ENCODE assay signal across 8 mouse cellular contexts in genomic region chr10:49782741-49783691, GRCm38 (mm10). TPM values are rescaled to one million over a fixed set of nuclear protein-coding genes. Genes with fewer than 3 reads are reported as not detected.
A peak's percentile ranks its signal among the peaks of the same experiment; 100 is the strongest.
DNase-seq lines count a peak whose midpoint lies in the region; ATAC-seq and TF ChIP-seq lines count a peak whose summit lies in the region.

No protein-coding gene starts in this region.

- no peaks in the 10 kb centered on the region for H3K27me3 ChIP-seq in cerebellum, adult 2 months (ENCODE audit: control insufficient read depth, insufficient read depth, low read length)
- H3K27me3 ChIP-seq in forebrain, embryonic 16.5 days (replicated peaks; ENCODE audit: control insufficient read depth, insufficient read depth, low read length) = no peaks in the 10 kb centered on the region
- H3K27me3 ChIP-seq in intestine, embryonic 16.5 days (replicated peaks; ENCODE audit: control insufficient read depth, insufficient read depth, low read length) = peaks cover 2% of the 10 kb centered on the region; the same call in 1 of the 2 replicates
- no peaks in the 10 kb centered on the region for H3K27me3 ChIP-seq in stomach, embryonic 14.5 days (ENCODE audit: control insufficient read depth, insufficient read depth, low read length)

- H3K9me3 ChIP-seq in forebrain, embryonic 16.5 days (ENCODE audit: control insufficient read depth, low read length) = no peaks in the 10 kb centered on the region
- no peaks in the 10 kb centered on the region for H3K9me3 ChIP-seq in intestine, embryonic 16.5 days (ENCODE audit: control insufficient read depth, low read length)
- no peaks in the 10 kb centered on the region for H3K9me3 ChIP-seq in stomach, embryonic 14.5 days (ENCODE audit: control insufficient read depth, low read depth, low read length)

- TF ChIP-seq POLR2A in cerebellum, adult 2 months (IDR thresholded peaks at IDR 0.05; ENCODE audit: borderline replicate concordance, insufficient read depth, low read length) = no peak

- H3K36me3 ChIP-seq in forebrain, embryonic 16.5 days (ENCODE audit: control insufficient read depth, insufficient read depth) = no peaks in the 10 kb centered on the region
- H3K36me3 ChIP-seq in intestine, embryonic 16.5 days (ENCODE audit: control insufficient read depth, insufficient read depth, low read length) = no peaks in the 10 kb centered on the region
- no peaks in the 10 kb centered on the region for H3K36me3 ChIP-seq in stomach, embryonic 14.5 days (ENCODE audit: control insufficient read depth, insufficient read depth, low read length)

- H3K4me2 ChIP-seq in forebrain, embryonic 16.5 days (ENCODE audit: low read length) = peak overlapping the region; percentile 69
- peak overlapping the region; percentile 75 for H3K4me2 ChIP-seq in intestine, embryonic 16.5 days (ENCODE audit: low read depth, low read length)
- H3K4me2 ChIP-seq in stomach, embryonic 14.5 days (replicated peaks; ENCODE audit: low read depth, low read length) = peak overlapping the region; percentile 77

- WGBS in cerebellum, adult 2 months = under 1% methylated on average over 44 of the region's 44 CpGs
- under 1% methylated on average over 44 of the region's 44 CpGs for WGBS in forebrain, embryonic 16.5 days
- WGBS in intestine, embryonic 16.5 days = under 1% methylated on average over 44 of the region's 44 CpGs
- under 1% methylated on average over 44 of the region's 44 CpGs for WGBS in stomach, embryonic 14.5 days

- H3K27ac ChIP-seq in cerebellum, adult 2 months (ENCODE audit: insufficient read depth, low read length) = peak overlapping the region; percentile 87
- H3K27ac ChIP-seq in forebrain, embryonic 16.5 days (ENCODE audit: low read length) = peak overlapping the region; percentile 65
- no peak overlapping the region for H3K27ac ChIP-seq in intestine, embryonic 16.5 days (ENCODE audit: low read length)
- peak overlapping the region; percentile 27; the same call in 1 of the 2 replicates for H3K27ac ChIP-seq in stomach, embryonic 14.5 days (ENCODE audit: low read length)

- no peak for TF ChIP-seq CTCF in cerebellum, adult 2 months (IDR thresholded peaks at IDR 0.05; ENCODE audit: borderline replicate concordance, insufficient read depth, low read depth, low read length)

- ATAC-seq in forebrain, embryonic 16.5 days = peak; percentile 75
- peak; percentile 58 for ATAC-seq in intestine, embryonic 16.5 days
- ATAC-seq in stomach, embryonic 14.5 days (ENCODE audit: insufficient number of reproducible peaks, insufficient read depth, low FRiP score, low read depth) = peak; percentile 53; the same call in 1 of the 2 replicates

- peaks cover 7% of the 10 kb centered on the region for H3K4me1 ChIP-seq in cerebellum, adult 2 months (ENCODE audit: control insufficient read depth, insufficient read depth, low read length)
- H3K4me1 ChIP-seq in forebrain, embryonic 16.5 days (replicated peaks; ENCODE audit: control insufficient read depth, insufficient read depth, low read length) = peaks cover 31% of the 10 kb centered on the region
- H3K4me1 ChIP-seq in intestine, embryonic 16.5 days (ENCODE audit: control insufficient read depth, insufficient read depth, low read length) = no peaks in the 10 kb centered on the region
- H3K4me1 ChIP-seq in stomach, embryonic 14.5 days (ENCODE audit: control insufficient read depth, insufficient read depth, low read length) = no peaks in the 10 kb centered on the region

- DNase-seq in gastrocnemius, postnatal 10 days = peak; percentile 8
- no peak for DNase-seq in gastrocnemius, postnatal 14 days
- DNase-seq in cerebellum, adult 2 months = peak; percentile 61 to 78
- DNase-seq in lung, postnatal 14 days = peak; percentile 6
- DNase-seq in urinary bladder, postnatal 4 days (ENCODE audit: low spot score in 2 of 2) = no peak

- H3K9ac ChIP-seq in forebrain, embryonic 16.5 days (replicated peaks; ENCODE audit: low read depth, low read length) = peak overlapping the region; percentile 70
- peak overlapping the region; percentile 53 for H3K9ac ChIP-seq in intestine, embryonic 16.5 days (ENCODE audit: low read depth, low read length)
- H3K9ac ChIP-seq in stomach, embryonic 14.5 days (replicated peaks; ENCODE audit: low read depth, low read length) = peak overlapping the region; percentile 25; the same call in 1 of the 2 replicates

- peak overlapping the region; percentile 78 for H3K4me3 ChIP-seq in cerebellum, adult 2 months (replicated peaks; ENCODE audit: insufficient read depth, low read depth, low read length)
- peak overlapping the region; percentile 53 for H3K4me3 ChIP-seq in forebrain, embryonic 16.5 days (replicated peaks; ENCODE audit: low read length)
- peak overlapping the region; percentile 48 for H3K4me3 ChIP-seq in intestine, embryonic 16.5 days (ENCODE audit: low read length)
- peak overlapping the region; percentile 44 for H3K4me3 ChIP-seq in stomach, embryonic 14.5 days (ENCODE audit: low read depth, low read length)

- intact Hi-C loops in gastrocnemius, postnatal 14 days (cut with DNase I; ENCODE audit: low total_unique reads) = no loop called here

RNA-seq across cellular contexts. Expression of gene Grik2, which starts 5.5 kb away (rescaled TPM):
- total RNA-seq in gastrocnemius, postnatal 10 days (2021) = 1 to 10 TPM; 1.2 to 1.5 TPM
- total RNA-seq in gastrocnemius, postnatal 14 days (2021) = under 1 TPM; 0.44 to 0.49 TPM
- polyA plus RNA-seq in cerebellum, adult 2 months (2012; rRNA removed) = 48.5 and 60.7 TPM in 2 replicates
- polyA plus RNA-seq in forebrain, embryonic 16.5 days (2015; fragmentation: Nextera tagmentation; extraction: Ambion mirVana) = 35.6 and 38.5 TPM in 2 replicates
- polyA plus RNA-seq in intestine, embryonic 16.5 days (2015; fragmentation: Nextera tagmentation; extraction: Ambion mirVana) = 1.6 and 2.3 TPM in 2 replicates
- 8.9 and 10.0 TPM in 2 replicates for polyA plus RNA-seq in stomach, embryonic 14.5 days (2014; fragmentation: Nextera tagmentation; extraction: Ambion mirVana)

Comparison
In these comparisons a context has a peak if more than half of its experiments do, and no peak if none do; other contexts are left out.
1. DNase-seq: peak in gastrocnemius, postnatal 10 days (single experiment), cerebellum, adult 2 months (2 of 2) and lung, postnatal 14 days (single experiment); none in gastrocnemius, postnatal 14 days (single experiment) and urinary bladder, postnatal 4 days (0 of 2).
2. Peak in every context shown above with its lines, with median percentiles within 50 percentile points of each other: H3K4me3 ChIP-seq, ATAC-seq, H3K4me2 ChIP-seq and H3K9ac ChIP-seq.